Mouse (Mus musculus): ENCODE data around the gene Lemd1.

The Lemd1 gene

DNA sequence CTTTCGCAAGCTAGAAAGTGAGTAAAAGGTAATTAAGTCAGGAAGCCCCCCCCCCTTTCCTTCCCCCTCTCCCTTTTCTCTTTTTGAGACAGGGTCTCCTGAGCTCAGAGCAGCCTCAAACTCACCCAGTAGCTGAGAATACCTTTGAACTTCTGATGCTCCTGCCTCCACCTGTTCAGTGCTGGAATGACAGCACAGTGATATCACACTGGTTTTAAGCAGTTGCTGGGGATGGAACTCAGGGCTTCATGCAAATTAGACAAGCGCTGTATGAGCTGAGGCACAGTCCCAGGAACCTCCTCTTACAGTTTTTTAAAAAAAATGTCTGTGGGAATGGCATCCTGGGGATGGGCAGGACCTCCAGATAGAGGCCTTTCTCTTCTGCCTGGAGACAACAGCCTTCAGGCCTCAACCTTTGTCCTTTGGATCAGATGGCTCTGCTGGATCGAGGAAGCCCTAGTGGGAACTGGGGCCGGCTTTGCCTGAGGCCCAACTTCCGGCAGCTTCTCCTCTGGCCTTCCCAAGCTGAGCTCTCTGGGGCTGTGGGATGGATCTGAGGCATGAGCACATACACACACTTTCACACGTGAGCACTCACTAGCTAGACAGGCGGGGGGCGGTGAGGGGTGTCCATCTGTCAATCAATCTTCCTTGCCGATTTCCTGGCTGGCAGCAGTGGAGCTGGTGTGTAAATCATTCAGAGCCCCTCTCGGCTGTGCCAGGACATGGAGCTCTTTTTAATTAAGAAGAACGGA is 99.9 kb downstream of the Lemd1 start:
- DNase-seq (ENCODE audit: extremely low spot score) = no peak

DNA sequence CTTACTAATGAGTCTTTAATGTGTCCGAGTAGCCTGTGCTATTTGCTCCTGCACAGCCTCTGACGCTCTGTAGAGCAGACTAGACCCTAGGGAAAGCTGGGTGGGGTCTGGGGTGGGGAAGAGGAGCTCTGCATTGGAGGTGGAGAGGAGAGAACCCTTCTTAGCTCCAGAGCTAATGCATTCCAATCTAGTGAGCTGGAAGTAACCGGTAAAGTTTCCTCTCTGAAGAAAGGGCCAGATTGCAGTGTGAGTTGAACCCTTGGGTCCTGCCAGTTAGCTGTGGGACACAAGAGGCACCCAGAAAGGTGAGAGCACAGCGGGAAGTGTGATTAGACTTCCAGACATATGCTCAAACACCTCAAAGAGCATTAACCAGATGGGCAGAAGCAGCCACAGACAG is 100.5 kb downstream of the Lemd1 start:
- no peak for DNase-seq (ENCODE audit: extremely low spot score)

DNA sequence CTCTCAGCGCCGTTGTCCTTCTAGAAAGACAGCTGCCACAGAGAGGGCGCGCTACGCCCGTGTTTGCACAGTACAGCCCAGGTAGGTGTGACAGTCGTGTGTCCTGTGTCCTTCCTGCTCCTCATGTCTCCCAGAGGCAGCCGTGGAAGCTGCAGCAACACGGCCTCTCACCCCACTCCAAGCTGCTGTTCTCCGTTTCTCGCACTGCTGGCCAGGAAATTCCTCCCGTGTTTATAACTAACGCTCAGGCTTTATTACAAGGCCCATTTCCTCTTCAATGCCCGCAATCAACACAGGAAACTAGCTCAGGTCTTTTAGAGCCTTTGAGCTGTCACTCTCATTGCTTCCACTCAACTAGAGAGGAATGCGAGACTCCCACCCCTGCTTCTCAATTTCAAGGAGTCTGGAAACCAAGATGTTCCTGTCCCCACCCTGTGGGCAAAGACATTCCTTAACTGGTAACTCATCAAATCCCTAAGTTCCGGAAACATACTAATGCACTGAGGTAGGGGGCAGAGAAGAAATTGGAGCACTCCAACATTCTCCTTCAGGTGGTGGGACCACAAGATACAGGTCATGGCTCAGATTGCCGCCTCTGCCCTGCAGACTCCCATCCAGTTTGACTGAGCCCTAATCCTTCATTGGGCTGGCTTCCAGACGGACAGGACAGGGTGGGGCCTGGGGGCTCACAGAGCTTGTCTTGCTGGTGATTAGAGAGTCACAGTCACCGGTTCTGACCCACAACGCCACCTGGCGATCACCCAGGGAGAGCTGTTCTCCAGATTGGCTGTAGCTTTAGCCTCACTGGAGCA is 101.3 kb downstream of the Lemd1 start:
- no peak for DNase-seq (ENCODE audit: extremely low spot score)

DNA sequence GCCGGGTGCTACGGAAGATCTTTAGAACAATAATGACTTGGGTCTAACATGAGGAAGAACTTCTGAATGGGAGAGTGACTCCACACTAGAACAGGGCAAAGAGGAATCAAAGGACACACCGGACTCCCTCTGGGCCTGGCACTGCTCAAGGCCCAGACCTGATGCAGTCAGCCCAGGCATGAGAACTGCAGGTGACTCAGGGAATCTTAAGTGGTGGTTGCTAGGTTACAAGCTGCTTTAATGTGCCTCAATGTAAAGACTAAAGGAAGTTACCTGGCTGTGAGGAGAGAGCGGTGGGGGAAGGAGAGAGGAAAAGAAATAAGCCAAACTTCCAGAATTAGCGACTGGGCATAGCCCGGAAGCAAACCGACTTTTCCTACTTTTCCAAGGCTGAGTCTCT is 104.3 kb downstream of the Lemd1 start:
- DNase-seq (ENCODE audit: extremely low spot score) = no peak

DNA sequence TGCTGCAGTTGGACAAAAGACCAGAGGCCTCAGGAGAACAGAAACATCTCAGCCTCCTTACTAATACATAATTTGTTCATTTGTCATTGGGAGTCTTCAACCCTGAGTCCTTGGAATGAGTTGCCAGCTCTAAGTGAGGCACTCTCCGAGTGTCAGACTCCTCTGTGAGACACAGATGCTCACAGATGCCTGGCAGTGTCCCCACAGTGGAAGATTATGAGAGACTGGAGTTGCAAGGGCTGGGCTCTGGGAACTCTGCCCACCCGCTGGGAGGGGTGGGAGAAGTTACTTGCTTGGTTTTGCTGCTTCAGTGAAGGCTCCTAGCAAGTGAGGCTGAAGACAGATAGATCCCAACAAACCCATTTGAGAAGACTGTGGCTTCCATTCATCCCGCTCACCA is 104.8 kb downstream of the Lemd1 start:
- no peak for DNase-seq (ENCODE audit: extremely low spot score)

DNA sequence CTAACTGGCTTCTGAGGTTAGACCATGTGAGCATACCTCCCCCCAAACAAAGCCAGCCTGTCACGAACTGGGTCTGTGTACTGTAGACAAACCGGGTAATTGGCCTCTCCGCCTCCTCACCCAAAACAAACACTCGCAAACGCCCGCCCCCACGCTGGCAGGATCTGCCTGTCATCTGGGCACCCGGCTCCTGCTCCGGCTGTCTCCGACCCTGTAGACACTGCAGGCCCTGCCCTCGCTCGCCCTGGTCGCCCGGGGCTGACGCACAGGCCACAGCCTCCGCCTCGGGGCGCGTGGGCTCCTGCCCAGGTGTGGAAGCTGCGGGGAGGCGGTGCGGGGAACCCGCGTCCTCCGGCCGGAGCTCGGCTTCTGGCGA is 107.2 kb downstream of the Lemd1 start, which contains the start of gene Klhdc8a:
Gene Klhdc8a, plus strand, starts transcription at position 202 of the 376 bp plus-strand sequence.
- peak; percentile 67 for DNase-seq (ENCODE audit: extremely low spot score)

DNA sequence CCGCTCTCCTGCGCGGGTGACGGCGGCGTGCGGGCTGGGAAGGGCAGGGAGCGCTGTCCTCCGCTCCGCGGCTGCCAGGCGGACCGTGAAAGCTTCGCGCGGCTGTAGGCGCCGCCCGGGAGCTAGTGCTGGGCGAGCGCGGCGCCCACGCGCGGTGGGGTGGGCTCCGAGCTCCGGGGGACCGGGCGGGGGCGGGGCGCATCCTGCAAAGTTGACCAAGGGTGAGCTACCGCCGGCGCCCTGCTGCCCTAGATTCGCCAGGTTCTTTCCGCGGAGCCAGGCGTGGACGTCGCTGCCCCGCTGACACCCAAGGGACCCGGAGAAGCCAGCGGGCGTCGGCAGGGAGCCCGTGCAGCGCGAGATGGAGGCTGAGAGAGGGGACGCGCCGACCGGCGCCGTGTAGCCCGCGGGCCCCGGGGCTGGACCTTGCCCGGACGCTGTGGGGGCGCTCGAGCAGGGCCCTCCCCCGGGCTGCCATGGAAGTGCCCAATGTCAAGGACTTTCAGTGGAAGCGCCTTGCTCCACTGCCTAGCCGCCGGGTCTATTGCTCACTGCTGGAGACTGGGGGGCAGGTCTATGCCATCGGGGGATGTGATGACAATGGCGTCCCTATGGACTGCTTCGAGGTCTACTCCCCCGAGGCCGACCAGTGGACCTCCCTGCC is 107.7 kb downstream of the Lemd1 start:
- peak; percentile 61 for DNase-seq (ENCODE audit: extremely low spot score)

DNA sequence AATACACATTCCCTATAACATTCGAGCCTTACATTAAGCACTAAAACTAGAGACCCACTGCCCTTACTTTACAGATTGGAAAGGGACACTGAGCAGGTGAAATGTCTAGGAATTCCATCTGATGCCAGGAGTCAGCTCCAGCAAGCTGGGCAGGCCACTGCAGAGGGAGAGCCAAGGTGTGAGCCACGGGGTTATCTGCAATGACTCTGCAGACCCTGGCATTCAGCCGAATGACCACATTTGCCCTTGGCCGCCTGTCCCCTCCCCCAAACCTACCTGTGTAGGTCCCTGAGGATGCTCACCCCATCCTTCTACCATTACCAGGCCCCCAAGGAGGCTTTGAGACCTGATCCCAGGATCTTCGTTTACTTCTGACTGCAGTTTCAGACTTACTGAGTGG is 108.5 kb downstream of the Lemd1 start:
- DNase-seq (ENCODE audit: extremely low spot score) = no peak

DNA sequence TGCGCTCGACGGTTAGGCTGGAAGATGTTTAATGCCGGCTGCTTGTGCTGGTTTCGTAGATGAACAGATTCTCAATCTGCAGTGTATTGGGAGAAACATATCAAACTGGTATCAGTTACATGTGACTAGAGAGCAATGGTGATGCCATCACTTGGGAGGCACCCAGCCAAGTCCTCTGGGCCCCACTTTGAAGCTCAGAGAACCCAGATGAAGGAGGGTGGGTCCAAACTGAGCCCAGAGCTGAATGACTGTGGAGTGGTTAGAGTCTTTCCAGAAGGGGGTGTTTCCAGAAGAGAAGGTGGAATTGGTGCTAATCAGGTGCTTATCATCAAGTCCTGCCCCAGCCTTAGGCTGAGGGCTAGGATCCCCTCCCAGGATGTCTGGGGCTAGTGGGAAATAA is 110.0 kb downstream of the Lemd1 start:
- DNase-seq (ENCODE audit: extremely low spot score) = no peak

DNA sequence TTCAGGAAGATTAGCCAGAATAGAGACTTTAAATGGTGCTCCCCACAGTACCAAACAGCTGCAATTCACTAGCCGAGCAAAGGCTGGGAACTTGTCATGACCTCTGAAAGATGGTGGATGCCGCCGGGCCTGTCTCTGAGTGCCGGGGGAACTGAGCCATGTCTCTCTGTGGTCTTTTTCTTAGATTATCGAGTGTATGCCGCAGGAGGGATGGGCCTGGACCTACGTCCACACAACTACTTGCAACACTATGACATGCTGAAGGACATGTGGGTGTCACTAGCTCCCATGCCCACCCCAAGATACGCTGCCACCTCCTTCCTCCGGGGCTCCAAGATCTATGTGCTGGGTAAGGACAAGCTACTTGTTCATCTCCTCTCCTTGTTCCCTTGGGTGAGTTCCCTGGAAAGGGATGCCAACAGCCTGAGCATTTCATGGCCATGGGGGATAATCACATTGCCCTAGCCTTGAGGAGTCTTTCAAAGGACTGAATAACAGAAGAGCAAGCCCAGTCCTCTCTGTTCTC is 111.2 kb downstream of the Lemd1 start:
- DNase-seq (ENCODE audit: extremely low spot score) = no peak

DNA sequence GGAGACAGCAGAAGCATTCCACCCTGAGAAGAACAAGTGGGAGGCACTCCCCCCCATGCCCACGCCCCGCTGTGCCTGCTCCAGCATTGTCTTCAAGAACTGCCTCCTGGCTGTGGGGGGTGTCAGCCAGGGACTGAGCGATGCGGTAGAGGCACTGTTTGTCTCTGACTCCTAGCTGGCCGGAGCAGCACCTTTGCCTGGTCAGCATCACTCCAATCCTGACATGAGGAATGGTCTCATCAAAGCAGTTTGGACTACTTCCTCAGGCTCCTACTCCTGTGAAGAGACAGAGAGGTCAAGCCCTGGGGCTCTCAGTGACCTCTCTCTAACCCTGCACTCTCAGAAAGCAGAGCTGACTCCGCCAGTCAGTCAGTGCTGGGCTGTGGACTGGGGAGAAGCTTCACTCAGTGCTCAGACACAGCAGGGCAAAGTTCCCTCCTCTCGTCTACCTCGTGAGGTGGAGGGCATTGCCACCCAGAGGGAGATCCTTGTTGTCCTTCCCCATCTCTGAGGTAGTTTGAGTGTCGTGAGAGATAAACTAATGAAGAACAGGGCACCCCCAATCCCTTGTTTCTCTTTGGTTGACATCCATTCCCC is 113.5 kb downstream of the Lemd1 start:
- DNase-seq (ENCODE audit: extremely low spot score) = peak; percentile 65

DNA sequence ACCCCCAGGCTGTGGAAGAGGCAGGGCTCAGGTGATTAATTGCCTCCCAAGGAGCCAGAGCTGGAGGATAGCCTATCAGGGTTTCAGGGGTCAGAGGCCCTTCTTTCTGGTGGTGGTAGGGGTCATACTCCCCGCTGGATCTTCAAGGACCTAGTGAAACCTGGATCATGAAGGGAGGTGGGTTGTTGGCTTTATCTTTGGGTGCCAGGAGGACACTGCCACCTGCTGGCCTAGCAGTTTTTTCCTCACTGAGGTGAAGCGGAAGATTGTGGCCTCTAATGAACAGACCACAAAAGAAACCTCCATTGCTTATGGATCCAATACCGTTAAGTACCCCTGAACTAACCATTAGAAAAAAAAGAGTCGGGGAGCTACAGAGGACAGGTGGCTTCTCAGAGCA is 114.9 kb downstream of the Lemd1 start:
- peak; percentile 62 for DNase-seq (ENCODE audit: extremely low spot score)

DNA sequence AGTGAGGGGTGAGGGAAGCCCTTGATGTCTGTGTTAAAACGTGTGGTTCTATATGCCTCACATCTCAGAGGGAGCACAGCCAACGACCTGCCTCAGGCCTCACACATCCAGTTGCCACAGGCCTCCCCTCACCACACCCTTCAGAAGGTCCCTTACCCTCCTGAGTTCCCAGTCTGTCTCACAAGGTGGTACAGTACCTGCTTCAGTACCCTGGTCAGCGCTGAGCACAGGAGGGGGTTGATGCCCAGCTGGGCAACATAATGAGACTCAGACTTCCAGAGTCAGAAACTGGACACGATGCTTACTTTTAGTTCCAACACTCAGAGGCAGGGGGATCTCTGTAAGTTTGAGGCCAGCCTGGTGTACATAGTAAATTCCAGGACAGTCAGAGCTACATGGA is 115.6 kb downstream of the Lemd1 start:
- no peak for DNase-seq (ENCODE audit: extremely low spot score)

DNA sequence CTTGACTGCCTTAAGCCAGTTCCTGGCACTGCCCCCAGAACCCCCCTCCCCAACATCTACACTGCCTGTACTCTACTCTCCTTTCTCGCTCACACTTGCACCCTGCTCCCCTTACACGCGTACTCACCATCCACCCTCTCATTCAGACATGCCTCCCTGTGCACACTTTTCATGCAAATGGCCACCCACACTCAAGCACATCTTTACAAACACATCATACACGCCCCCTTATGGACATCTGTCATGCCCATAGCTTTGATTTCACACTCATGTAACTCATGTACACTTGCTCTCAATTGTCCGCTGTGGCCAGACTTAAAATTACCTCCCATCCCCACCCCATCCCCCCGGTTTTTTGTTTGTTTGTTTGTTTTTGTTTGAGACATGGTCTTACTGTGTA is 116.7 kb downstream of the Lemd1 start:
- DNase-seq (ENCODE audit: extremely low spot score) = no peak

DNA sequence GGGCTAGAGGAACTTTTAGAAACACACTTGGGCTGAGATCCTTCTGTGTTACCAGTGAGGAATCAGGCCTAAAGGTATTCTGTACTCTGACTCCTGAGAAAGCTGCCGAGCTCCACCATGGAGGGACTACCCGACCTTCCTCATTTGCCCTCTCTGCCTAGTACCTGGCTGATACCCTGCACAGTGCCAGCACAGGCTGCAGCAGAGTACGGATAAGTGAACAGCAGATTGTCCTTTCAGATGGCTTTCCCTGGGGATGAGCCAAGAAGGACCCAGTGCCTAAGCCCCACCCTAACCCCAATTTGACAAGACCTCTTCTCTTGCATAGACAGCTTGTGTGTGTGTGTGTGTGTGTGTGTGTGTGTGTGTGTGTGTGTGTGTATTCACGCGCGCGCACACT is 117.4 kb downstream of the Lemd1 start:
- no peak for DNase-seq (ENCODE audit: extremely low spot score)

Measured in embryo, embryonic 9.5 days (tissue).